Mouse (Mus musculus): ENCODE results near the gene Pih1d2.

The Pih1d2 gene

DNA sequence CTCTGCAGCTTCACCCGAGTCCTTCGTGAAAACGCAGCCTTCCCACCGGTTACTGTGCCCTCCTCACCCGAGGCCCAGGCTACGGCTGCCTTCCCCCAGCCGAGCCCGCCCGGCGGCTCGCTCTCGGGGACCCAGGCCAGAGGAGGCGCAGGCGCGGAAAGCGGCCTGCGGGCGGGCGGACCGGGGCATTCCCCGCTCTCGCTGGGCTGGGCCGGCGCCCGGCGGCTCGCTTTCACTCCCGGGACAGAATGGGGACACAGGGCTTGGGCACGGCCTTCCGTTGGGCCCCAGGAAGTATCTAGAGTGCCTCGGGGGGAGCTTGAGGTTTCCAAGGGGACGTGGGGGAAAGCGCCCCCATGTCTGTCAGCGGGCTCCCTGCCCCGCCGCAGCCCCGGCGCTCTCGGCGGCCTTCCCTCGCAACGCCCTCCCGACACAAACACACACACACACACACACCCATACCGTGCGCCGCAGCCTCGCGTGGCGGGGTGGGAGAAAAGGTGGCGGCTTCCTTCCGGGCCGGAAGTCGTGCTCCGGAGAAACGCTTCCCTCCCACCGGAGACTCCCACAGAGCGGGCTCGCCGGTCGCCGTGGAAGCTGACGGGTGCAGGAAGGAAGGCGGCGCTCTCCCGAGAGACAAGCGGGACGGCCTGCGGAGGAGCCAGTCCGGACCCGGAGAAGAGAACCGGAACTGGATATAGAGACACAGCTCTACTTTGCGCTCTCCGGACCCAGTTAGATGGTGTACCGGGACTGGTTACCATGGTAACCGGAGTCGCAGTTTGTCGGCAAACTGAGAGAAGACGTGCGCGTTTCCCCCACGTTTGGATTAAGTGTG lies at the start of gene Pih1d2, which contains the start of gene Nkapd1:
Gene Pih1d2 (plus strand): TSS at position 556 of the 838 bp plus-strand sequence.
Gene Nkapd1 (minus strand): TSS at position 699 of the 838 bp plus-strand sequence.
- peak; percentile 92 for DNase-seq (ENCODE audit: extremely low read depth, insufficient read length, low spot score)

DNA sequence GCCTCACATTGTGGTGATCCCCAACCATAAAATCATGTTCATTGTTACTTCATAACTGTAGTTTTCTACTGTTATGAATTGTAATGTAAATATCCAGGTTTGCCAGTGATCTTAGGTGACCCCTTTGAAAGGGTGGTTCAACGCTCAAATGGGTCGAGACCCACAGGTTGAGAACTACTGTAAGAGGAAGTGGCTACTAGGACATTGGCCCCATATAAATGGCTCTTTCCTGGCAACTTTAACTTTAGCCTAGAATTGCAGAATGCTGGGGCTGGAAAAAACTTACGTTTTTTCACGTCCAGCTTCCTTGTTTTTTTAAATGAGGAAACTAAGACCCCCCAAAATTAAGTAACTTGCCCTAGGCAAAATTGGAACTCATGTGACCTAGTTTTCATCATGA lies 49.7 kb upstream of the Pih1d2 start:
- no peak for DNase-seq (ENCODE audit: extremely low read depth, insufficient read length, low spot score)

DNA sequence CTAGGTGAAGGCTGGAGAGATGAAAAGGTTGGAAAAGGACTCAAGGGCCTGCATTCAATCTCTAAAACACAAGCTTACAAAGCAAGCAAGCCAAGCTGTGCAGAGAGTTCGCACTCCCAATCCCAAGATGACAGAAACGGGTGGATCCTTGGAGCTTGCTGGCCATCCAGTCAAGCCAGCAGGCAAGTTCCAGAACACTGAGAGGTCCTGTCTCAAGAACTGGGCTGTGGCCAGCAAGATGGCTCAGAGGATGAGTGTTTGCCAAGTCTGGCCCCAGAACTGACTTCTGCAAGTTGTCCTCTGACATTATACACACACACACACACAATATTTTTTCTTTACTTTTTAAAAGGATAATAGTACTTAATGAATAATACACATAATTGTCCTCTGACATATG lies 49.2 kb upstream of the Pih1d2 start:
- no peak for DNase-seq (ENCODE audit: extremely low read depth, insufficient read length, low spot score)

DNA sequence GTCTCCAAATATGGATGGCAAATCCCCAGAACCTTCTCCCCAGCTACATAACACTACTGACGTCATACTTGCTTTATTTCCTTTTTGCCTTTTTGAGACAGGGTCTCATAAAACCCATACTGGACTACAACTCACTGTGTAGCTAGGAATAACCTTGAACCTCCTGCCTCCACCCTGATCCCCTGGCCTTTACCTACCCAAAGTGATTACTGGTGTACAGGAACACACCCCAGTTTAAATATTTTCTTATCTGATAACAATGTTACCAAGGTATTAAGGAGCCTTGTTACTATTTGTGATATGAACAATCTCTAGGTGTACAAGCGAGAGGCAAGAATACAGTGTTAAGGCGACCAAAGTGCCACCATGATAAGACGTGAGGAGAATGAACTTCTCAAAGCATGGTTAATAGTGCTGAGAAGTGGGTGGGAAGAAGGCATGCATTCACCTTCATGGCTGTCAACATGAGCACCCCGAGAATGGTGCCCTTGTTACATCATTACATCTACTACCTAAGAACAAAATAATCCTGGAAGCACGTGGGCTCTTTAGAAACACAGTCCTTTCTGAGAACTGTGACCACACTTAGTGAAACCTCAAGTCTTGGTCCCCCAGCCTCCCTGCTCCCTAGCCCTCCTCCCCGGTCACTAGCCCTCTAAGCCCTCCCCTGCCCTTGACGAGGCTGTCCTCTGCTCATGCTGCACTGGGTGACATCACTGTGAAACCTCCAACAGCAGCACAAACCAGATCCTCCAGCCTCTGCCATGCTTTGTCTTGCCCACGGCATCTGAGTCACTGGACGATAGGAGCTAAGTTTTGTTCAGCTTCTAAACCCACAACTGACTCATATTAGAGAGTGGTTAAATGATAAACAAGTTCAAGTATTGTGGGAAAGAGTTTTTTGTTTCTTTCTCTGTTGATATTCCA lies 47.3 kb upstream of the Pih1d2 start:
- peak; percentile 72 for DNase-seq (ENCODE audit: extremely low read depth, insufficient read length, low spot score)

DNA sequence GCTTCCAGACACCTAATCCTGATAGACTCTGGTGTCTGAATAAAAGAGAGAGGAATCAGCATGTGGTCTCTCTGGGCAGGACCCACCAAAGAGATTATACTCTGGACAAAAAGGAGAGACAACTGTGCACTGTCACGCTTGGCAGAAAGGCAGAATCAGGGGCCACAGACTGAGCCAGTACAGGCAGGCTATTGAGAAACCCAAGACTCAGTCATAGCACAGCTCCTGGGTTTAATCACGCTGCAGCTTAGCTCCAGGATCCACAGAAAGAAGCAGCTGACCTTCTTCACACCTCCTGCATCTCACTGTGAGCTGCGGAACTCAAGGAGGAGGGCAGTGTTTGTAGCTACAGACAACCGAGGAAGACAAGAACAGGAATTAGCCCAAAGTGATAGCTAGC lies 36.8 kb upstream of the Pih1d2 start:
- no peak for DNase-seq (ENCODE audit: extremely low read depth, insufficient read length, low spot score)

DNA sequence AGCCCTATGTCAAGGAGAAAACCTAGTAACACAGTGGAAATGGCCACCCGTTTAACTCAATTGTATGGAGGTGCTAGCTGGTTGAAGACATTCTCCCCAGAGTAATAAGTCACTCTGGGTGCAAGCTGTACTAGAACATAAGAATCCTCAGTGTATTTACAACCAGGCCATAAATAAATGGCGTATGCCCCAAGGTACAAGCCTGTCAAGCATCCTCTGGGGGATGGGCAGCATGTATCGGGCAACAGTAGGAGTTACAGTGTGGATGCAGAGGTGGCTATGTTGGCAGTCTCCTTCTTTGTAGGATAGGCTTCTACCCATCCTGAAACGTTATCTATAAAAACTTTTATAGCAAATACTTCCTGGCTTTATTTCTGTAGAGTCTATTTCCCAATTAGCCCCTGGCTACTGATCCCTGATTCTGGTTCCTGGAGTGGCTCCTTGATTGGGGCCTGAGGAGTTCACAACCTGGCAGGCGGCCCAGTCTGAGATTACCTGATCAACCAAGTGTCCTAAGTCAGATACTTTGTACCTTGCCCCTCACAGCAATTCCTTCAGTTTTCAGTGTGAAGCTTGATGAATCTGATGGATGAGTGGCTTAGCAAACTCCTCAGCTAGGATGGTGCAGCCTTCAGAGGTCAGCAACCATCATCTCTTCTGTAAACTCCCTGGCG lies 31.8 kb upstream of the Pih1d2 start:
- no peak for DNase-seq (ENCODE audit: extremely low read depth, insufficient read length, low spot score)

DNA sequence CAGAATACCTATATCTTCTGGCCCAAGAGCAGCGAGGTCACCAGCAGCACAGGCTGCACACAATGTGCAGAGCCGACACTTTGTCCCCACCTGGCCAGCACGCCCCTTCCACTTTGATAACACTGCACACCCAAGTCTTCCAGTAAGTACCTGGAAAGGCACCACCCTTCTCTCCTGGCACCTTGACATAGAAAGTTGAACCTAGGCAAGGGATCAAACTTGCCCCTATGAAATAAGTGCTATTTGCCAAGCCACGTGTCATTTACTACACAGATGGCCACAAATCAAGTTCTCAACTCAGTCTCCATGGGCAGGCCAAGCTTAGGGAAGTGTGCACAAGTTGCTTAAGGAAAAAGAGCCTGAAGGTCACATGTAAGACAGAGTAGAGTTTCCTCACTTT lies 30.2 kb upstream of the Pih1d2 start:
- DNase-seq (ENCODE audit: extremely low read depth, insufficient read length, low spot score): no peak

DNA sequence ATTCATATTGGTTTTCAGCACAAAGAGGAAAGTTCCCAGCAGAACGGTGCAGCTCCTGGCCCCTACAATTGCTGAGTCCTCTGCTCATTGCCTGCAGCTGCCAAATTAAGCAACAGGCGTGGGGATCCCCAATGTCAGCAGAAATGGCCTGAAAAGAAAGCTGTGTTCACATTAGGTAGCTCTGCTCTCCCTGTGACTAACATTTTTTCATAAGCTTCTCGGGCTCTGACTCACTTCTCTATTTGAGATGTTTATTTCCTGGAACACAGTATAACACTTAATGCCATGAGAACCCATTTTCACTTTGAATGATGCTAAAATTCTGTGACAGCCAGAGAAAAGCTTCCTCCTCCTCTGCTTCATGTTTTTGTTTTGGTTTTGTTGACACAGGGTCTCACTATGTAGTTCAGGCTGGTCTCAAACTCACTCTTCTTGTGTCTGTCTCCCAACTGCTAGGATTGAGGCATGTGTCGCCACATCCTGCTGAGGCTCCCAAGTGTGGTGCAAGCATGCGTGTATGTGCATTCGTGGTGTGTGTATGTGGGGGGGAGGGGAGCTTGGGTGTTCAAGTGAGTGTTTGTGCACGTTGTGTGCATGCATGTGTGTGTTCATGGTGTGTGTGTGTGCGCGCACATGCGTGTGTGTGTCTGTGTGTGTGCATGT lies 26.1 kb upstream of the Pih1d2 start:
- DNase-seq (ENCODE audit: extremely low read depth, insufficient read length, low spot score): peak; percentile 49

DNA sequence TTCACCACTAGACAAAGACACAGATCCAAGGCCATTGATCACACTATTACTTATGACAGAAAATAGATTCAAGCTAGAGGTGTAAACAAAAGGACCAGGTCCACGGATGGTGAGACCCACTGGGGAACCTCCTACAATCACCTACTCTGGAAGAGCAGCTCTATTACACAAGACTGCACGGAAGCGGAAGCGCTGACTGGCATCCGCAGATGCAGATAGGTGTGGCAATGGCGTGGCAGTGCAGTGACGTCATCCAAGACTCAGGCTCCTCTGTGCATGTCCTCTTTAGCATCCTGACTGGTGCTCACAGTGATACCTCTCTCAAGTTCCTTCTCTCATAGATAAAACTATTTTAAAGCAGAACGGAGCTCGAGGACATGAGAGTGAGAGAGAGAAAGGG lies 24.2 kb upstream of the Pih1d2 start:
- no peak for DNase-seq (ENCODE audit: extremely low read depth, insufficient read length, low spot score)

DNA sequence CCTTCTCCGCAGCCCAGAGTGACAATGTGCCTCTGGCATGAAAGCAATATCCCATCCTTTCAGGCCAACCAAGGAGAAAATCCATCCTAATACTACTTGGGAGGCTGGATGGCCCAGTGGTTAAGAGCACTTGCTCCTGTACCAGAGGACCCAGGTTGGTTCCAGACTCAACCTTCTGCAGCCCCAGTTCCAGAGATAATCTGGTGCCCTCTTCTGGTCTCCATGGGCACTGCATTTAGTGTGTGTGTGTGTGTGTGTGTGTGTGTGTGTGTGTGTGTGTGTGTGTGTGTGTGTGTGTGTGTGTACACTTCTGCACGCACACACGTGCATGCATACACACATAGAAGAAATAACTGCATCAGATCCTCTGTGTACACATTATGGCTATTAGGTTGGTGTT lies 23.6 kb upstream of the Pih1d2 start:
- DNase-seq (ENCODE audit: extremely low read depth, insufficient read length, low spot score): peak; percentile 30

DNA sequence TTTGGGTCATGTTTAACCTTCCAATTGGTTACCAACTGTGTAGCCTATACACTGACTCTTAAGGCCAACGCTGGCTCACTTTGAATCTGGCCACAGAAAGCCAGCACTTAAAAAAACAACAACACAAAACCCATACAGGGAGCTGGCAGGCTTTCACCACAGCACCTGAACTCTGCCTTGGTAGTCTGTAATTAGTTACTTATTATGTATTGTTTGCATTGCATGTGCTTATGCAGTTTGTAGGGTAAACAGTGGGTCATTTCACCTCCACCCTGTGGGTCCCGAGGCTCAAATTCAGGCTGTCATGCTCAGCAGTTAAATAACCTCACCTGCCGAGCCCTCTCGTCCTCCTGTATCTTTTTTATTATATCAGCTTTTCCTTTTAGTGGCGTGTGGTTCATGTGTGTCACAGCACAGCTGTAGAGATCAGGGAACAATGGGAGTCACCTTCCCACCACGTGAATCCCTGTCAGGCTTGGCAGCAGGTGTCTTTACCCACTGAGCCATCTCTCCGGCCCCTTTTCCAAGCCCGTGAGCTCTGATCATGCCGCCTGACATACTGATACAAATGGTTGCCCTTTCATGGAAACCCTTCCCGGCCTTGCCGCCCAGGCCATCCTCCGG lies 22.2 kb upstream of the Pih1d2 start:
- no peak for DNase-seq (ENCODE audit: extremely low read depth, insufficient read length, low spot score)

DNA sequence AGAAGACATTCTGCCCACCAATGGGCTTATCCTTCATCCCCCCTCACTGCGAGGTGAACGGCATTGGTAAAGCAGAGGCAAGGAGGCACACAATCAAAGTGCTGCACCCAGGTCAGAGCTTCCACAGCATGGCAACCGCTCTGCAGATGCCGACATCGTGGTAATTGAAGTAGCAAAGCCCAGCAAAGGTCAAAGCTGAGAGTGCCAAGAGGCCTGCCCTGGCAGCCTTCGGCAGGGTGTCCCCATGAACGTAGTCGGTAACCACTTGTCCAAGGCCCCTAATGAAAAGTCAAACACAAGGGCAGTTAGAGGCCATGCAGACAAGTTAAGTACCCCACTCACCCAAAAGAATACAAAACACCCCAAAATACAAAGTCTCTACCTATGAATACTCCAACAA lies 20.1 kb upstream of the Pih1d2 start:
- no peak for DNase-seq (ENCODE audit: extremely low read depth, insufficient read length, low spot score)

DNA sequence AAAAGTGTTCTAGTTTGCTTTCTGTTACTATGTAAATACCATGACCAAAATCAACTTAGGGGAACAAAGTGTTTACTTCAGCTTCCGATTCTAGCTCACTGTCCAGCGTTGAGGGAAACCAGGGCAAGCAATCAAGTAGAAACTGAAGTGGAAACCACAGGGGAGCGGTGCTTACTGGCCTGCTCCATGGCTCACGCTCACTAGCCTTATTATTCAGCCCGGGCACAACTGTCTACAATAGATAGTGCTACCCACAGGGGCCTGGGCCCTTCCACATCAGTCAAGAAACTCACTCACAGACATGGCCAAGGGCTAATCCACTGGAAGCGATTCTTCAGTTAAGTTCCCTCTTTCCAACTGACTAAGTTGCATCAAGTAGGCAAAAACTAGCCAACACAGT lies 15.6 kb upstream of the Pih1d2 start:
- DNase-seq (ENCODE audit: extremely low read depth, insufficient read length, low spot score): no peak

DNA sequence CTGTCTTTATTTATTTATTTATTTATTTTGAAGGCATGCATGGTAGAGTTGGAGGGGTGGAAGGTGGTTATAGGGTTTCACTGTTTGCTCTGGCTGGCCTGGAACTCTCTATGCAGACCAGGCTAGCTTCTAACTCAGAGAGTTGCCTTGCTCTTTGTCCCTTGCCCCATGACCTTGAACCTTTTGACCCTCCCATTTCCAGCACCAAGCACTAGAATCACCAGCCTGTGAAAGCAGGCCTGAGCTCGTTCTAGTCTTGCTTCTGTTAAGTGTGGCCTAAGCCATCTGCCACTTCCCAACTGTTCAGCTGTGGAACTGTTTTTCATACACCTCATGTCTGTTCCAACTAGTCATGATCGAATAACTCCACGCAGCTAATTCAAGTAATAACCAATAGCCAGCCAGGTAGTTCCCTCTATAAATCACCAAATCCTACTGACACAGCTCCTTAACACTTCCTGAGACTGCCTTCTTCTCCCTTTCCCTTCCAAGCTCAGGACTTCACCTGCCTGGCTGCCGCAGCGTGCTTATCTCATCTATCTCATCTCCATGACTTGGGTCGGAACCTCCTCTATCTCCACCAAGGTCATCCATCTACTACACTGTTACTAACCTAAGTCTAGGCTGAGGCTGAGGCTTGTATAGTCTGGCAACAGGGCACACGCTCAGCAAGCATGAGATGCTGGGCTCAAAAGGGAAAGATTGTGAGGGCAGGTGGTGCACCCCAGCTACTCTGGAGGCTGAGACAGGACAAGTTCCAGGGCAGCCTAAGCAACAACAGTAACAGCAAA lies 14.9 kb upstream of the Pih1d2 start:
- DNase-seq (ENCODE audit: extremely low read depth, insufficient read length, low spot score): no peak

DNA sequence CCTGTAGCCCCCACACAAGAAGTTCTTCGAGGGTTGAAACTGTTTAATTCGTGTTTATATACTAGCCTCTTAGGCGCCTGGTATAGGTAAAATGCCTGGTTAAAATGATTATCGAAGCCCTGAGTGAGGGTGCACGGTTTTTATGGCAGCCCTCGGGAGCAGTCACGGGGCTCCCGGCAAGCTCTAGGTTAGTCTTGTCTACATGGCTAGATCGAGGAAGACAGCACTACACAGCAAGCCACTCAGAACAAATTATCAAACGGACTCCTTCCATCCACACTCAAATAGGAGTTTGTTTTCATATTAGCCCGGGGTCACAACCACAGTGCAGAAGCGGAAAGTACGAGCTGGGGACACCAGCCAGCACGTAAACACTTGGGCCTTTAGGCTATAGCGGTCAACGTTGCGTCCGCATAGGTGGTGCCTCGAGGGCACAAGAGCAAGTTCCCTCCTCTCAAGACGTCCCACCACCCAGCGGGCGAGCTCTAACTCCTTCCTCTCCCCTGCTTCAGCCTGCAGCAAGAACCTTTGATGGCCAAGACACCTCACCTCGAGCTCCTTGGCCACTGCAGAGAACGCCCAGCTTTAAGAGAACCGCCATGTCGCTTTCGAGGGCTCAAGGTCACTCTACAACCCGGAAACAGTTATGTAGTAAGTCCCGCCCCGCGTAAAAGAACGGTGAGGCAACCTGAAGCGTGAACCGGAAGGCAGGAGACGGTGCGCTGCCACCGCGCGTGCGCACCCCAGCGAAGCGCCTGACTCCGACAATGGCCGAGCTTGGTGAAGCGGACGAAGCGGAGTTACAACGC lies 13.7 kb upstream of the Pih1d2 start, which contains the start of the genes Sdhd and Timm8b:
Gene Sdhd (minus strand): TSS at position 624 of the 809 bp plus-strand sequence.
Gene Timm8b (plus strand): TSS at position 722 of the 809 bp plus-strand sequence.
- DNase-seq (ENCODE audit: extremely low read depth, insufficient read length, low spot score): peak; percentile 91

DNA sequence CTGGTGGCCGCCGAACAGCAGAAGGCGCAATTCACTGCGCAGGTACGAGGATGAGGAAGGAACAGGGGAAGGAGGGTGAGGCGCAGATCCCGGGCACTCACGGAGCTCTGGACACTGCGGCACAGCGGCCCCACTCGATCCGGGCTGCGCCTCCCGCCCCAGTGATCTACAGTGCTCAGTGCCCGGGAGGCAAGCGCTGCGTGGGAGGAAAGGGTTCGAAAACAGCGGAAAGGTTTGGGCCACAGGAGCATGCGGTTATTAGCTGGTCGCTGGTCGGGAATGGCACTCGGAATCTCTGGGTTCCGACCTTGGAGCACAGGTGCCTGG lies 13.2 kb upstream of the Pih1d2 start:
- no peak for DNase-seq (ENCODE audit: extremely low read depth, insufficient read length, low spot score)

DNA sequence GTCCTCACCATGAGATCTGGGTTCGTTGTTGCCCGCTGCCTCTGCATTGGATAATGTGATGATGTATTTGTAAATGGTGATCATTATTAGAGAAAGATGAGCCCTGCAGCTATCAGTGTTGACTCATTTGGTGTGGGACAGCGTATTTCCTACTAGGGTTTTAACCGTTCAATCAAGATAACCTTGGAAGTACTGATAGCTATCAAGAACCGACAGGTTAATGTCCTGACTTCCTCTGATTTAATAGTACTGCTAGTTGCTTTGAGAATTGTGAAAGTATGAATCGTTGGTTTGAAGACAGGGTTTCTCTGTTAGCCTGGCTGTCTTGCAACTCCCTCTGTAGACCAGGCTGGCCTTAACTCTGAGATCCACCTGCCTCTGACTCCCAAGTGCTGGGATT lies 12.8 kb upstream of the Pih1d2 start:
- no peak for DNase-seq (ENCODE audit: extremely low read depth, insufficient read length, low spot score)

DNA sequence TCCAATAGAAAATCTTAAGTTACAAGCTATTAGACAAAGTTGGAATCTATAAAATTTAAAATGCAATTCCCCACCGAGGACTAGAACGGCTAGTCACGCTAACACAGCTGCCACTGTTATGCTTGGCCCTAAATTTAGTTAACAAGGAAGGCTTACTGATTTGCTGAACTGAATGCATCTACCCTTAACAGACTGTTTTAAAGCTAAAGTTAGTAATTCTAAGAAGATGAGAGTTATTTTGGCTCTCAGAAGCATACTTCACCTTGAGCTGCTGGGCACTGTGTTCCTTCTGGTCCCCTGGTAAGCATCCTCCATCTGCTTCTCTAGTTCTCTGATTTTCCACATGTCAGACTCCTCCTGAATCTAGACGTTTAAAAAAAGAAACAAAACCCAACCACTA lies 5.0 kb upstream of the Pih1d2 start:
- DNase-seq (ENCODE audit: extremely low read depth, insufficient read length, low spot score): no peak
